Mouse (Mus musculus) limb, embryonic 13.5 days (tissue): ENCODE results near the gene Trim24. TPM values are rescaled to one million over a fixed set of nuclear protein-coding genes. Genes with fewer than 3 reads are reported as not detected.

ENCODE experiments used
- ATAC-seq: fragments of 200-750 bp; cut with Nextera tagmentation; 2 replicates; pipeline ENCODE4 v1.8.0; 2017; ENCODE audit warnings: low read depth, moderate number of reproducible peaks, moderate TSS enrichment; ENCODE audit not compliant: low FRiP score
- H3K27ac ChIP-seq: fragments of 300-500 bp; sonication (generic); 2 replicates; pipeline ENCODE4 v1.5.1; 2015; ENCODE audit warnings: inconsistent platforms, mild to moderate bottlenecking, moderate library complexity
- H3K27me3 ChIP-seq: fragments of 300-500 bp; sonication (generic); 2 replicates; pipeline ENCODE4 v1.6.1; 2015; ENCODE audit warnings: mild to moderate bottlenecking, inconsistent platforms
- H3K36me3 ChIP-seq: fragments of 300-500 bp; sonication (generic); 2 replicates; pipeline ENCODE4 v1.6.1; 2015; ENCODE audit warnings: inconsistent platforms, mild to moderate bottlenecking, moderate library complexity
- H3K4me1 ChIP-seq: fragments of 300-500 bp; sonication (generic); 2 replicates; pipeline ENCODE4 v1.6.1; 2015; ENCODE audit warnings: inconsistent platforms
- H3K4me2 ChIP-seq: fragments of 300-500 bp; sonication (generic); replicated peaks from 2 replicates; pipeline ENCODE4 v1.6.1; 2015; ENCODE audit warnings: inconsistent platforms, mild to moderate bottlenecking, moderate library complexity
- H3K4me3 ChIP-seq: fragments of 300-500 bp; sonication (generic); 2 replicates; pipeline ENCODE4 v1.5.1; 2015; ENCODE audit warnings: moderate library complexity, mild to moderate bottlenecking, inconsistent platforms
- H3K9ac ChIP-seq: fragments of 300-500 bp; sonication (generic); 2 replicates; pipeline ENCODE4 v1.6.1; 2015; ENCODE audit warnings: mild to moderate bottlenecking, inconsistent platforms
- H3K9me3 ChIP-seq: fragments of 300-500 bp; sonication (generic); 2 replicates; pipeline ENCODE4 v1.6.1; 2016; ENCODE audit warnings: inconsistent platforms
- WGBS: fragments of 180-500 bp; shearing (Covaris S2); methylation state at CpG from one replicate; pipeline ENCODE4 v1.1.7; 2015; 5-methylcytosine and 5-hydroxymethylcytosine counted together
- polyA plus RNA-seq: library from polyadenylated mRNA; unstranded; fragments of >200 nt; fragmentation: Nextera tagmentation; extraction: Ambion mirVana; gene quantifications from 2 replicates; pipeline ENCODE4 v1.2.1, GENCODE M21; 2015

The Trim24 gene
- polyA plus RNA-seq, 1 experiment from 2014 or later: 17.5 TPM

- Histone ChIP-seq H3K9me3 (peaks cover 55% of the 10 kb centered on the region), H3K27ac (no peak overlapping the region), H3K4me1 (0 out of 2 replicates have a peak, but pooled peaks cover 4% of the 10 kb centered on the region), H3K9ac (no peak overlapping the region), H3K4me3 (no peak overlapping the region), H3K36me3 (peaks cover 64% of the 10 kb centered on the region), H3K4me2 (no peak overlapping the region), H3K27me3 (no peaks in the 10 kb centered on the region)
- ATAC-seq: no peak
Measured at GRCm38 (mm10) chr6:37873731-37874130, 3.1 kb downstream of the Trim24 start.

- H3K9me3 ChIP-seq: peaks cover 63% of the 10 kb centered on the region
- no peak overlapping the region for H3K9ac ChIP-seq
Measured at GRCm38 (mm10) chr6:37878206-37878605, 7.6 kb downstream of the Trim24 start.

GRCm38 (mm10) chr6:37880586-37880985, 10.0 kb downstream of the Trim24 start:
- H3K9ac ChIP-seq: no peak overlapping the region
- peaks cover 56% of the 10 kb centered on the region for H3K36me3 ChIP-seq
- H3K27me3 ChIP-seq: no peaks in the 10 kb centered on the region
- 93% methylated on average over 3 of the region's 3 CpGs for WGBS
- peaks cover 39% of the 10 kb centered on the region for H3K9me3 ChIP-seq
- H3K4me2 ChIP-seq: no peak overlapping the region
- ATAC-seq: no peak
- no peak overlapping the region for H3K4me3 ChIP-seq
- no peaks in the 10 kb centered on the region for H3K4me1 ChIP-seq
- H3K27ac ChIP-seq: no peak overlapping the region

More at GRCm38 (mm10) chr6:37878206-37878605, 7.6 kb downstream of the Trim24 start:
- WGBS: 83% methylated on average over 1 of the region's 1 CpGs
- Histone ChIP-seq H3K4me2 (no peak overlapping the region), H3K27ac (no peak overlapping the region), H3K4me3 (no peak overlapping the region), H3K36me3 (peaks cover 78% of the 10 kb centered on the region), H3K27me3 (no peaks in the 10 kb centered on the region), H3K4me1 (no peaks in the 10 kb centered on the region)
- no peak for ATAC-seq

- H3K36me3 ChIP-seq: peaks cover 8% of the 10 kb centered on the region
- WGBS: 93% methylated on average over 2 of the region's 2 CpGs
- ATAC-seq: no peak
- no peak overlapping the region for H3K27ac ChIP-seq
- no peak overlapping the region for H3K4me3 ChIP-seq
- peaks cover 8% of the 10 kb centered on the region for H3K4me1 ChIP-seq
- no peak overlapping the region for H3K9ac ChIP-seq
- peaks cover 15% of the 10 kb centered on the region for H3K9me3 ChIP-seq
- H3K27me3 ChIP-seq: no peaks in the 10 kb centered on the region
- H3K4me2 ChIP-seq: no peak overlapping the region
Measured at GRCm38 (mm10) chr6:37893586-37893985, 23.0 kb downstream of the Trim24 start.

DNA sequence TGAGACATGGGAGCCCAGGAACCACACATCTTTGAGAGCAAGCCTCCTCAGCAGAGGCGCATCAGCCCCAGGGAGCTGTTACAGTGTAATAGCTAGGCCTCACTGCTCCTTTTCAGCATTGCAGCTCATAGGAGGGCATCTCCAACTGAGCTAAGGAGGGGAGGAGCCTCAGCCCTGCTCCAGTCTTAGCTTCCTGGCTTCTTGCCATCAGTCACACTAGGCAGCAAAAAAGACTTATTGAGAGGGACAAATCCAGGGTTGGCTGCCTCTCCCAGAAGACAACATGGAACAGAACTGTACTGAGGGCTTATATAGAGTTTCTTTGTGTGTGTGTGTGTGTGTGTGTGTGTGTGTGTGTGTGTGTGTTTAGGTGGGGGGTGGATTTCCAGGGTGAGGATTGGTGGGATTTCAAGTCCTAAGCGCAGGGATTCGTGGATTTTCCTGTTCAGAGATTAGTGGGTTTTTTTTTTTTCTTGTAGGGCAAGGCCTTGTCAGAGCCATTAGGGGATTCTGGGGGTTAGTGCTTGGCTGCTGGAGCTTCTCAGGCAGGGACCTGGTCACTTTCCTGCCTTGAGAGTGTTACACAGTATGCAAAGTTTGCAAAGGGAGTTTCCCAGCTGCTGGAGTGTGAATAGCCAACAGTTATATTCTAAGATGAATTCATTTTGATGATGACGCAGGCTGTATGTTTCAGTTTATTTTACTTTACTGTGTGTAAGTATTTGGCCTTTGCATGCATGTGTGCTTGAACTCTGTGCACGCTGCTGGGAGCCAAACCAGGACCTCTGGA, 25.2 kb downstream of the Trim24 start:
- Histone ChIP-seq H3K9ac (no peak overlapping the region), H3K4me2 (no peak overlapping the region), H3K36me3 (peaks cover 8% of the 10 kb centered on the region), H3K27me3 (no peaks in the 10 kb centered on the region), H3K27ac (peak overlapping the region; percentile 75; the same call in 1 of the 2 replicates), H3K9me3 (peaks cover 12% of the 10 kb centered on the region), H3K4me1 (peaks cover 8% of the 10 kb centered on the region), H3K4me3 (no peak overlapping the region)
- WGBS: 72% methylated on average over 5 of the region's 5 CpGs
- peak; percentile 87 for ATAC-seq

GRCm38 (mm10) chr6:37900221-37900620, 29.6 kb downstream of the Trim24 start:
- ATAC-seq: no peak
- Histone ChIP-seq H3K9ac (no peak overlapping the region), H3K4me3 (no peak overlapping the region), H3K27ac (no peak overlapping the region), H3K4me1 (peaks cover 11% of the 10 kb centered on the region), H3K4me2 (no peak overlapping the region), H3K36me3 (peaks cover 10% of the 10 kb centered on the region), H3K9me3 (no peaks in the 10 kb centered on the region), H3K27me3 (no peaks in the 10 kb centered on the region)
- WGBS: 91% methylated on average over 2 of the region's 2 CpGs

GRCm38 (mm10) chr6:37901791-37902190, 31.2 kb downstream of the Trim24 start:
- H3K4me3 ChIP-seq: no peak overlapping the region
- WGBS: 95% methylated on average over 2 of the region's 2 CpGs
- no peaks in the 10 kb centered on the region for H3K9me3 ChIP-seq
- H3K4me1 ChIP-seq: peaks cover 3% of the 10 kb centered on the region; the same call in 1 of the 2 replicates
- no peaks in the 10 kb centered on the region for H3K27me3 ChIP-seq
- no peak for ATAC-seq
- no peak overlapping the region for H3K9ac ChIP-seq
- no peak overlapping the region for H3K27ac ChIP-seq
- H3K4me2 ChIP-seq: no peak overlapping the region
- H3K36me3 ChIP-seq: peaks cover 25% of the 10 kb centered on the region

DNA sequence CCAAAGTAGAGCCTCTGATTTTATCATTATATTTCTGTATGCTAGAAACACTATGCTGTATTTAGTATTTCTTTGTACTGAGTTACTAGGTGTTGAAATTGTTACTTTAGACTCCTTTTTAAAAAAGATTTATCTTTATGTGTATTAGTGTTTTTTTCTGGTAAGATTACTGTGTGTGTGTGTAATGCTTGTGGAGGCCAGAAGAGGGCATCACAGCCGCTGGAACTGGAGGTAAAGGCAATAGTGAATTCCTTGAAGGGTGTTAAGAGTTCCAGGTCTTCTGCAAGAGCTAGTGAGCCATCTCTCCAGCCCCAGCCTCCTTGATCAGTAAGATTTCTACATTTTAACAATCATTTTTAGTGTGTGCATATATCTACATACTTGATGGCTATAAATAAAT, 33.2 kb downstream of the Trim24 start:
- 69% methylated on average over 1 of the region's 1 CpGs for whole genome bisulfite sequencing
- no peaks in the 10 kb centered on the region for H3K9me3 ChIP-seq
- no peak overlapping the region for H3K27ac ChIP-seq
- peaks cover 34% of the 10 kb centered on the region for H3K36me3 ChIP-seq
- no peak overlapping the region for H3K9ac ChIP-seq
- H3K4me1 ChIP-seq: peaks cover 3% of the 10 kb centered on the region; the same call in 1 of the 2 replicates
- H3K4me2 ChIP-seq: no peak overlapping the region
- no peaks in the 10 kb centered on the region for H3K27me3 ChIP-seq
- no peak for ATAC-seq
- no peak overlapping the region for H3K4me3 ChIP-seq

DNA sequence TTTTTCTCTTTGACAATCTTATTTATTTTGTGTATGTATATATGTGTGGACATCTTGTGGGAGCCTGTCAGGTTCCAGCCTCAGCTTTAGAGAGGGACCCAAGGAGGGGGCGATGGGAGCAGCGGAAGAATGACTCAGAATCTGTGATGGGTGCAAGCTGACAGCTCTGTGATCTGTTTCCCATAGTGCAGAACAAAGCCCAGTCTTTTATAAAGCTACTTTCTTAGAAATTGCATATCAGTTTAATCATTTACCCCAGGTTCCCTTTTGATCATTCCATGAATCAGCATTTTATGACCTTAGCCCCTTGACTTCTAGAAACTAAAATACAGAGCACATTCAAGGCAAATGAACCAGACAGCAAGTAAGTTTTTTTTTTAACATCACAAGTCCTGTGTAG, 42.9 kb downstream of the Trim24 start:
- Histone ChIP-seq H3K9me3 (no peaks in the 10 kb centered on the region), H3K4me1 (no peaks in the 10 kb centered on the region), H3K4me3 (no peak overlapping the region), H3K27ac (no peak overlapping the region), H3K27me3 (no peaks in the 10 kb centered on the region), H3K9ac (no peak overlapping the region), H3K4me2 (no peak overlapping the region), H3K36me3 (peaks cover 51% of the 10 kb centered on the region)
- 94% methylated on average over 2 of the region's 2 CpGs for WGBS
- no peak for ATAC-seq

- H3K9ac ChIP-seq: no peak overlapping the region
- H3K36me3 ChIP-seq: peaks cover 60% of the 10 kb centered on the region
- H3K9me3 ChIP-seq: no peaks in the 10 kb centered on the region
- no peaks in the 10 kb centered on the region for H3K4me1 ChIP-seq
- no peaks in the 10 kb centered on the region for H3K27me3 ChIP-seq
- no peak overlapping the region for H3K4me3 ChIP-seq
- ATAC-seq: no peak
- H3K27ac ChIP-seq: no peak overlapping the region
- 63% methylated on average over 1 of the region's 1 CpGs for WGBS
- no peak overlapping the region for H3K4me2 ChIP-seq
Measured at GRCm38 (mm10) chr6:37925104-37925503, 54.5 kb downstream of the Trim24 start.

- Histone ChIP-seq H3K27me3 (no peaks in the 10 kb centered on the region), H3K9me3 (no peaks in the 10 kb centered on the region), H3K9ac (no peak overlapping the region), H3K4me1 (no peaks in the 10 kb centered on the region), H3K36me3 (peaks cover 59% of the 10 kb centered on the region), H3K4me3 (no peak overlapping the region), H3K27ac (no peak overlapping the region), H3K4me2 (no peak overlapping the region)
- WGBS: 100% methylated on average over 1 of the region's 1 CpGs
- no peak for ATAC-seq
Measured at GRCm38 (mm10) chr6:37926751-37927150, 56.1 kb downstream of the Trim24 start.

GRCm38 (mm10) chr6:37936498-37936897, 65.9 kb downstream of the Trim24 start:
- Histone ChIP-seq H3K4me1 (no peaks in the 10 kb centered on the region), H3K4me2 (no peak overlapping the region), H3K27ac (no peak overlapping the region), H3K36me3 (peaks cover 42% of the 10 kb centered on the region), H3K4me3 (no peak overlapping the region), H3K27me3 (no peaks in the 10 kb centered on the region), H3K9me3 (no peaks in the 10 kb centered on the region), H3K9ac (no peak overlapping the region)
- 62% methylated on average over 6 of the region's 6 CpGs for WGBS
- ATAC-seq: no peak

- H3K9me3 ChIP-seq: no peaks in the 10 kb centered on the region
- no peaks in the 10 kb centered on the region for H3K27me3 ChIP-seq
- no peak overlapping the region for H3K4me2 ChIP-seq
- H3K27ac ChIP-seq: no peak overlapping the region
- H3K36me3 ChIP-seq: peaks cover 66% of the 10 kb centered on the region
- H3K4me1 ChIP-seq: no peaks in the 10 kb centered on the region
- 87% methylated on average over 6 of the region's 6 CpGs for WGBS
- no peak overlapping the region for H3K9ac ChIP-seq
- no peak overlapping the region for H3K4me3 ChIP-seq
- ATAC-seq: no peak
Measured at GRCm38 (mm10) chr6:37951306-37951705, 80.7 kb downstream of the Trim24 start.
